ENCODE assay signal across 14 mouse cellular contexts in the genomic region with DNA sequence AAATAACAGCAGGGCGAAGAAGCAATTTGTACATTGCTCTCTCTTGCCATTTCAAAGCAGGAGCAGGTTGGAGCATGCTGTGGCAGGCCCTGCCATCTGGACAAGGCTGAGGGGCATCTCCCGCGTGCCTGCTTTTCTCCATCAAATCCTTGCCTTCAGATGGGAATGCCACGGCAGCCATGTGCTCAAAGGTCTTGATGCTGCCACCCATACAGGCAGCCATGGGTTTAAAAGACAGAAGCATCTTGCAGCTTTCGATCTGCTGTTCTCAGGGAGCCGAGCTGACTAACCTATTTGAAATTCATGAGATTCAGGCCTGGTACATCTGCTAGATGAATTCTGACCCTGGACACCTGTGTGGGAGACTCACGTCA. TPM values are rescaled to one million over a fixed set of nuclear protein-coding genes. Genes with fewer than 3 reads are reported as not detected.
DNase-seq lines count a peak whose midpoint lies in the region; ATAC-seq and TF ChIP-seq lines count a peak whose summit lies in the region.
"Had no signal": no experiment of that assay in that cellular context is flagged by ENCODE, and none has a peak within 500 bp of the region (broad histone marks: within the 10 kb centered on the region; RNA-seq: fewer than 3 reads in every experiment).

No protein-coding gene starts in this region.

- peaks cover 23% of the 10 kb centered on the region for H3K4me1 ChIP-seq in forebrain, postnatal 0 days (ENCODE audit: insufficient read depth)
- H3K4me1 ChIP-seq in midbrain, embryonic 13.5 days (replicated peaks) = peaks cover 73% of the 10 kb centered on the region
- H3K4me1 ChIP-seq: liver, embryonic 12.5 days had no signal

- no peaks in the 10 kb centered on the region for H3K36me3 ChIP-seq in forebrain, postnatal 0 days (ENCODE audit: insufficient read depth)
- H3K36me3 ChIP-seq in midbrain, embryonic 13.5 days = 0 out of 2 replicates have a peak, but pooled peaks cover 5% of the 10 kb centered on the region
- H3K36me3 ChIP-seq: embryonic facial prominence, embryonic 15.5 days; liver, embryonic 12.5 days had no signal

- TF ChIP-seq CTCF in forebrain, postnatal 0 days (IDR thresholded peaks at IDR 0.05; ENCODE audit: low read depth) = no peak

- H3K9ac ChIP-seq in forebrain, postnatal 0 days = no peak overlapping the region
- peak overlapping the region; percentile 21; the same call in 1 of the 2 replicates for H3K9ac ChIP-seq in midbrain, embryonic 13.5 days (replicated peaks)
- H3K9ac ChIP-seq: embryonic facial prominence, embryonic 15.5 days; liver, embryonic 12.5 days had no signal

- DNase-seq in embryo, embryonic 10 days (ENCODE audit: low spot score) = peak; percentile 20
- DNase-seq in embryo, embryonic 11 days = no peak
- peak; percentile 85 to 90 for DNase-seq in cerebellum, postnatal 10 days
- peak; percentile 67 for DNase-seq in forebrain, postnatal 0 days
- DNase-seq in ovary, postnatal 14 days (ENCODE audit: low spot score) = no peak
- no peak for DNase-seq in urinary bladder, adult 18-20 months (ENCODE audit: low spot score in 2 of 2)
- no peak for DNase-seq in ovary, postnatal 10 days (ENCODE audit: low spot score)
- DNase-seq: gastrocnemius, adult 2 months; kidney, adult 9 months; lung, postnatal 36 days; right cerebral cortex, postnatal 4 days had no signal

- H3K4me2 ChIP-seq in forebrain, postnatal 0 days (ENCODE audit: low read depth) = no peak overlapping the region
- H3K4me2 ChIP-seq in midbrain, embryonic 13.5 days (replicated peaks) = 0 out of 2 replicates have a peak overlapping the region, but pooled peaks have one; percentile 7
- H3K4me2 ChIP-seq: embryonic facial prominence, embryonic 15.5 days; liver, embryonic 12.5 days had no signal

- H3K4me3 ChIP-seq in forebrain, postnatal 0 days (ENCODE audit: low read depth, low read length) = no peak overlapping the region
- no peak overlapping the region for H3K4me3 ChIP-seq in midbrain, embryonic 13.5 days (replicated peaks)
- H3K4me3 ChIP-seq: embryonic facial prominence, embryonic 15.5 days; gastrocnemius, adult 2 months; liver, embryonic 12.5 days had no signal

- ATAC-seq in forebrain, postnatal 0 days = peak; percentile 87
- ATAC-seq in midbrain, embryonic 13.5 days = peak; percentile 73
- ATAC-seq: liver, embryonic 12.5 days had no signal

- no peaks in the 10 kb centered on the region for H3K9me3 ChIP-seq in forebrain, postnatal 0 days (ENCODE audit: low read length)
- H3K9me3 ChIP-seq in midbrain, embryonic 13.5 days = no peaks in the 10 kb centered on the region
- H3K9me3 ChIP-seq: embryonic facial prominence, embryonic 15.5 days; liver, embryonic 12.5 days had no signal

- H3K27ac ChIP-seq in forebrain, postnatal 0 days (ENCODE audit: low read depth, low read length) = peak overlapping the region; percentile 72
- H3K27ac ChIP-seq in midbrain, embryonic 13.5 days = peak overlapping the region; percentile 89
- H3K27ac ChIP-seq: embryonic facial prominence, embryonic 15.5 days; gastrocnemius, adult 2 months; liver, embryonic 12.5 days had no signal

- WGBS in forebrain, postnatal 0 days = 26% methylated on average over 7 of the region's 7 CpGs
- 34% methylated on average over 7 of the region's 7 CpGs for WGBS in midbrain, embryonic 13.5 days

- H3K27me3 ChIP-seq in forebrain, postnatal 0 days (ENCODE audit: insufficient read depth, low read length) = no peaks in the 10 kb centered on the region
- no peaks in the 10 kb centered on the region for H3K27me3 ChIP-seq in midbrain, embryonic 13.5 days
- H3K27me3 ChIP-seq: embryonic facial prominence, embryonic 15.5 days; liver, embryonic 12.5 days had no signal

RNA-seq across cellular contexts. Expression of gene Kif5c, which starts 53.4 kb away (rescaled TPM):
- total RNA-seq in forebrain, postnatal 0 days (2014; rRNA removed) = 349 and 408 TPM in 2 replicates
- 112 and 163 TPM in 2 replicates for polyA plus RNA-seq in forebrain, postnatal 0 days (2015; fragmentation: Nextera tagmentation; extraction: Ambion mirVana)
- polyA plus RNA-seq in midbrain, embryonic 13.5 days (2015; fragmentation: Nextera tagmentation; extraction: Ambion mirVana) = 180 and 183 TPM in 2 replicates

Comparison
In these comparisons a context has a peak if more than half of its experiments do, and no peak if none do; other contexts are left out.
1. DNase-seq: peak in embryo, embryonic 10 days (single experiment), cerebellum, postnatal 10 days (2 of 2) and forebrain, postnatal 0 days (single experiment); none in embryo, embryonic 11 days (single experiment), ovary, postnatal 14 days (single experiment), urinary bladder, adult 18-20 months (0 of 2) and ovary, postnatal 10 days (single experiment).